Mouse (Mus musculus): Measurements from ENCODE around the gene Arntl2.

- TF ChIP-seq POLR2A (IDR thresholded peaks at IDR 0.05; ENCODE audit: extremely low read depth, insufficient read depth, low read length) (no peak), CTCF (IDR thresholded peaks at IDR 0.05; ENCODE audit: low read depth, low read length) (no peak)
Observed at GRCm38 (mm10) chr6:146850050-146850449, 54.2 kb downstream of the Arntl2 start, which contains the start of gene Smco2.

All from liver, adult 2 months (tissue).